Mouse (Mus musculus) heart, adult 2 months (tissue): ENCODE measurements around the gene Ebf1.

Experiments
- CTCF ChIP-seq: fragments of 200-600 bp; IDR thresholded peaks from 2 replicates; pipeline ENCODE4 v1.8.1; 2022; ENCODE audit warnings: antibody characterized with exemption, mild to moderate bottlenecking, moderate library complexity
- EP300 ChIP-seq: fragments of 200-500 bp; IDR thresholded peaks from 2 replicates; pipeline ENCODE4 v1.6.1; 2011; ENCODE audit warnings: low read depth, low read length, control low read depth; ENCODE audit not compliant: insufficient read depth

DNA sequence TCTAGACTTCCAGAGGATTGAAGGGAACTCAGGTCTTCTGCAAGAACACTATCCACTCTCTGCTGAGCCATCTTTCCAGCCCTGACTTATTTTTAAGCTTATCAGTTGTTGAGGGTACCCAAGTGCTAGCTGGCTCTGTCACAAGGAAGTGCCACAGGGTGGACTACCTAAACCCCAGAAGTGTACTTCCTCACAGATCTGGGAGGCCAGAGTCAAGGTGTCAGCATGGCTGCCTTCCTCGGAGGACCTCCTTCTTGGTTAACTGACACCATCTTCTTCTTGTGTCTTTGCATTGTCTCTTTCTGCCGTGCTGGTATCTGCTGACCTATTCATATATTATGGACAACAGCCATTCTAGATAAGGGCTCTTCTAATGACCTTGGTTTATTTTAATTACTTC is 89.3 kb downstream of the Ebf1 start:
- TF ChIP-seq CTCF (no peak), EP300 (no peak)
